Mouse (Mus musculus) liver, adult (tissue): ENCODE measurements at regions not wholly inside any gene's neighbourhood (a gene's known extent, or its start where the extent isn't known, plus 50 kb on each side); places are given as distances from the start of the nearest gene placed in this dataset.

ENCODE experiments used
- GATA4 ChIP-seq: IDR thresholded peaks from 2 replicates; pipeline ENCODE4 v1.6.1; 2014; ENCODE audit warnings: mild to moderate bottlenecking, low read length; ENCODE audit not compliant: insufficient replicate concordance

GRCm38 (mm10) chr4:94144901-94145801 is 411.2 kb upstream of the Gm10306 start:
- no peak for TF ChIP-seq GATA4

DNA sequence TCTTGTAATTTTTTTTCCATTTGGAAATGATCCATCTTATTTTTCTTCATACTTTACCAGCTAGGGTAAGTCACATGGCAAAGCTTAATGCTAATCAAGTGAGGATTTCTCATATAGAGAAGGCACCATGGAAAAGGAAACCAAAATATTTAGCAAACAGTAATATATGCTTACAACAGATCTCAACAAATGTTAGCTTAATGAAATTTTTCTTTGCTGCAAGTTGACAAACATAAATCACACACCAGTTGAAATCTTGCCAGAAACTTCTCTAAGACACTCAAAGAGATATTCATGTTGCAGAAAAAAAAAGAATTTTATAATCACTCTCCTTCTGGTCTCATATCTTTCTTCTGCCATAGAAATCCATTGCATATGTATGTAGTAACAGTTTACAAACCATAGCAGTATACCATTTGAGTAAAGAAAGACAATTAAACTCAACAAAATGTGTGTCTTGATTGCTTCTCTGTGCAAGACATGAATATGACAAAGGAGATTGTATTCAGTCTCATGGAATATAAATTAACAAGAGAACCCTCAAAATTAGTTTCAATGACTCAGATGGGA is 408.3 kb upstream of the Gm10306 start:
- TF ChIP-seq GATA4: no peak

- TF ChIP-seq GATA4: no peak
Observed at GRCm38 (mm10) chr4:94149056-94149455, 407.3 kb upstream of the Gm10306 start.

DNA sequence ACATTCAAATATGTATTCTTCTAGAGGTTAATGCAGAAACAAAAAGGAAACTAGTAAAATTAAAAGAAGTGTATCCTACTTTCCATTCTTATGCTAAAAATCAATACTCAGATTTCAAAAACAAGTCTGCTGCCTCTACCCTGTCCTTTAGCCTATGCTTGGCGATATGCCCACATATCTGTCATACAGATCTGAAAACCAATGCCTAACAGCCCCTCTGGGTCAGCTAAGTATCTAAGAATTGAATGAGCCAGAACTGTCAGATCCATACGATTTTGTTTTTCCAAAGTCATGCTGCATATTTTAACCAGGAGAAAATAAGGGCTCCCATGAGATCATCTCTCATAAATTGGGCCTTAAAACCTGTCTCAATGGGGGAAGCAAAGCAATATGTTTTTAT is 395.7 kb upstream of the Gm10306 start:
- TF ChIP-seq GATA4: no peak

DNA sequence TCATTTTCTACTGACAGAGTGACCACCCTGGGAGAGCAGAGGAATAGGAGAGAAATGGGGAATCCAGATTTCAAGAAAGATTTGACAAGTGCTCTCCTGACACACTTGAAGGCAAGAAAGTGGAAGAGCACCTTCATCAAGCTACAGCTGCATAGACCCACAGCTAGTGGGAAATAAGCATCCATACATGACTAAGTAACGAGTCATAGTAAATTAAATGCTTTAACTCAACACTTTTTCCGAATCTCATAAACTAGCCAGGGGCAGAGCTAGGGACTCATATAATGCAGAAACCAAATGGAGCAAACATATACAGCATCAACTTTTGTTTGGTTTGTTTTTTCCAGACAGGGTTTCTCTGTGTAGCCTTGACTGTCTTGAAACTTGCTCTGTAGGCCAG is 383.2 kb upstream of the Gm10306 start:
- TF ChIP-seq GATA4: no peak

DNA sequence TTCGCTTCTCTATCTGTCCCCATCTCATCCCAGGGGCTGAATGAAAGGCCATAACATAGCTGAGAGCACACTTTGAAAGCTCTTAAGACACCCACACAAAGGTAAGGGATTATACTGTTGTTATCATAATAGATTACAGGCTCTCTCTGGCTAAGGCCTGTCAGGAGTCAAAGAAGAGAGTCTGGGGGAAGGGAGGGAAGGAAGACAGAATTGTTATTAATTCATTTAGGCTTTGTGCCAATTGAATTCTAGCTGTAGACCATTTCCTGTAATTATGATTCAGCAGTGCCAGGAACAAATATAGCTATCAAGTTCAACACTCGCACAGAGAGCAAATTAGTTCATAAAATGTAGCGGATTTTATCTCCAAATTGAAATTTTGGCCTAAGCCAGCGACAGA is 369.3 kb upstream of the Gm10306 start:
- TF ChIP-seq GATA4: no peak

- TF ChIP-seq GATA4: no peak
Observed at GRCm38 (mm10) chr4:94188354-94188753, 368.0 kb upstream of the Gm10306 start.

DNA sequence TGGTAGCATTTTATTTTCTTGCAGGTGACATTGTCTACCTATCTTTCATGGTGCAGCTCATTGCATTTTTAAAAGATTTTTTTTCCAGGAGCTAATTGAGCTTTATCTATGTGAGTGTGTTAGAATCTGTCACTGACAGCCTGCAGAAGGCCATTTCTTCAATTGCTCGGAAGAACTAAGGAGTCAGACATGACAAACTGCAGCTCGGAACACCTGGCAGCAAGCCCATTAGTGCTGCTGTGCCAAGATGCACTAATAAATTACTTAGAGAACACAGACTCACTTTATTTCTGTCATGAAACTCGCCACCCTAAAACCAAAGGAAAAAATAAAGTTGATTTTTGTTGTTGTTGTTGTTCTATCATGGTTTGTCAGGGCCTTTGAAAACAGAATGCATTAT is 367.5 kb upstream of the Gm10306 start:
- TF ChIP-seq GATA4: no peak

- TF ChIP-seq GATA4: no peak
Observed at GRCm38 (mm10) chr4:94190940-94191339, 365.4 kb upstream of the Gm10306 start.

DNA sequence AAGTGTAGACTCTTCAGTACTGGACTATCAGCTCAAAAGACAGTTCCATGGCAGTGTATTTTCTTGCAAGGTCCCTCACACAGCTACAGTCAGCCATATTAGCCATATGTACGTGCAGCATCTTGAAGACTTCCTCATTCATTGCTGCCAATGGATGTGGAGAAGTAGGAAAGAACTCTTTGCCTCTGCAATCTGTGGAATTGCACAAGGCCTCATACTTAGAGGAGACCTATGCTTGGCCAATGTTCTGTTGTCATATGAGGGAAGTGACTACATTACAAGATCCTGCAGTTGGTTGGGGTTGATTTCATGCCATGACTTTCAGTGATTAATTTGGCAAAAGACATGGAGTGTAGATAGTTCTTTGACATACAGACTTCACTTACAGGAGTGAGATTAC is 340.1 kb upstream of the Gm10306 start:
- TF ChIP-seq GATA4: no peak

DNA sequence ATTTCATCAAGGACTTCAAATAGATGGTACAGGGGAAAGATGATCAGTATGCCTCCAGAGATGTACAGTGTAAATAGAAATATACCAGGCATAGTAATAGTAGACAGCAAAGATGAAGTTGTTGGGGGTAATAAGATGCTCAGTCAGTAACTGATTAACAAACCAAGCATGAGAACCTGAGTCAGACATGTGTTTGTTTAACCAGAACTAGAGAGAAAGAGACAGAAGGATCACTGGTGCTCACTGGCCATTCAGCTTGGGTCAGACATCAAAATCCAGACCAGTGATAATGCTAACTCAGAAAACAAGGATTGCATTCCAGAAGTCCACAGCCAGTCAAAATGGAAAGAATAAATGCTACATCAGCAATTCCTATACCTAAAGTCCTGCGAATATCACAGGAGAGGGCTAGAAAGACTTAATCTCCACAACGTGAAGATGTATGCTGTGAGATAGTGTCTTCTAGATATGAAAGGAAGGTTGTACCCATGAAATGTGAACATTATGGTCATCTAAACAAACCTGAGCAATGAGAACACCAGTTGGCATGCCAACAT is 320.6 kb upstream of the Gm10306 start:
- no peak for TF ChIP-seq GATA4

GRCm38 (mm10) chr4:94256026-94256425 is 300.3 kb upstream of the Gm10306 start:
- no peak for TF ChIP-seq GATA4

DNA sequence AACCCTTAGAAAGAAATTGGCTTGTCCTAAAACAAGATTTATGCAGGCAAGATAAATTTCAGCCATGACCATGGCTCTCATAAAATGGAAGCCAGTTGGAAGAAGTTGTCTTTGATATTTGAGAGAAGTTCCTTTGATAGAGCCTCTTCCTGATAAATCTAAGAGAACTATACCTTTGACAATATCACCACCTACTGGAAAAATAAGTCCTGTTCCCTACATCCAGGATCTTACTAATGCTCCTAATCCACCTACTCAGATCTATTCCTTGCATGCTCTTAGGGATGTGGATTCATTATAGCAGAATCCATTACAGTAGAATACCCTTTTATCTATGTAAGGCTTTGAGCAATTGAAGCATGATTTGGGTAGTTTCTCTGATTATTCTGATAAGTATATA is 295.2 kb upstream of the Gm10306 start:
- TF ChIP-seq GATA4: no peak

GRCm38 (mm10) chr4:94281732-94282131 is 274.6 kb upstream of the Gm10306 start:
- no peak for TF ChIP-seq GATA4

- TF ChIP-seq GATA4: no peak
Observed at GRCm38 (mm10) chr4:94292150-94292549, 264.2 kb upstream of the Gm10306 start.

DNA sequence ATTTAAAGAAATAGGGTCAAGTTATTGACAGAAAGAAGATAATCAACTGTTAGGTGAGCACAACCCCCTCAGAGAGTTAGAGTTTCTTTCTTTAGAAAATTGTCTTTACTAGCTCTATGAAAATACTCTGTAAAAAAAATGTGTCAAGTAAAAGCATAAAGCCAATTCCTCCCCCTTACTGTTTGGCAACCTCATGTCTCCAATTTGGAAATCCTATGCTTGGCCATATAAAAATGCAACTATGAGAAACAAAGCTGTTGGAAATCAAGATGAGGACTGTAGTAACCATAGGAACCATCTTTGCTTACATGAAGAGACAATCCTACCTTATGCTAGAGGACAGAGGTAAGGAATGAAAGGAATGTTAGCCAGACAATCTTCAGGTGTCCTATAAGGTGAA is 239.0 kb upstream of the Gm10306 start:
- no peak for TF ChIP-seq GATA4

DNA sequence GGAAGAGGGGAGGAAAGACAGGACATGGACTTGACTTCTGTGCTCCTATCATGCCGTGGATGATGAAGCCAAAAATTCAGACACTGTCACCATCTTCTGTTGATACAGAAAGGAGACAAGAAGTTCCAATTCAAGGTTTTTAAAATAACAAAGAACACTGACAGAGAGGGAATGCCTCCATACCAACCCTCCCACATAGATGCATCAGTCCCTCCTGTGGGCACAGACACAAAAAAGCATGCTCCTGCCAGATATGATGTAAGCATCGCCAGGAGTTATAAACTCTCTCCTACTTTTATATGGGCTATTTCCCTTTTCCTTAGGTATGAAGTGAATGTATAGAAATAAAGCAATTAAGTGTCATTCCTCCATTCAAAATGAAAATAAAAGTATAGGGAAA is 229.6 kb upstream of the Gm10306 start:
- no peak for TF ChIP-seq GATA4

DNA sequence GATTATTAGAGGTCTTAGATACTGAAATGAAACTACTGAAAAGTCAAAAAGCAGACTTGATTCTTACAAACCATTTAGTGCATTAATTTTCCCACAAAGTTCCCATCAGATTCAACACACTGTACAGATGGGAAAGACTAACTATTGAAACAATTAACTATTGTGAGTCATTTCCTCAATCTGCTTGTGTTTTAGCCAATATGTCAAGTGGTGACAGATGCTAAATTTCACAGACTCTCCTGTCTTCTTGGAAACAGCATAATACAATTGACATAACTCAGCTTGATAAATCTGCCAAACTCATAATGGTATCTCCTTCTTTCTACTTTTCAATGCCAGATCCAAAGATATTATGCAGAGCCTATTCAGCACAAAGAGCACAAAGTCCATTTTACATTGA is 213.0 kb upstream of the Gm10306 start:
- no peak for TF ChIP-seq GATA4
